Mouse (Mus musculus) MEL (cell line): ENCODE data around the gene Cgrrf1.

ENCODE experiments used
- CTCF ChIP-seq, 3 experiments: IDR thresholded peaks in 2 of 3; conservative IDR thresholded peaks in 1 of 3; 2 replicates each; pipeline ENCODE4 v1.5.1; 2011 to 2012; ENCODE audit warnings: low read length in 3 of 3, low read depth in 2 of 3, mild to moderate bottlenecking in 2 of 3, improper control_type of control experiment in 1 of 3, inconsistent platforms in 1 of 3, mixed read lengths in 1 of 3, moderate library complexity in 1 of 3; ENCODE audit not compliant: control insufficient read depth in 1 of 3, insufficient read depth in 1 of 3, poor library complexity in 1 of 3, severe bottlenecking in 1 of 3
- EP300 ChIP-seq, 2 experiments: IDR thresholded peaks; 2 replicates each; pipeline ENCODE4 v1.6.1; 2011; ENCODE audit warnings: improper control_type of control experiment in 2 of 2, low read length in 2 of 2, low read depth in 1 of 2, mild to moderate bottlenecking in 1 of 2
- GATA1 ChIP-seq: IDR thresholded peaks from 2 replicates; pipeline ENCODE4 v1.6.1; 2011; ENCODE audit warnings: low read depth, low read length, improper control_type of control experiment
- MAZ ChIP-seq: IDR thresholded peaks from 2 replicates; pipeline ENCODE4 v1.6.1; 2012; ENCODE audit warnings: low read depth, mild to moderate bottlenecking, inconsistent platforms, low read length, improper control_type of control experiment
- NRF1 ChIP-seq: IDR thresholded peaks from 2 replicates; pipeline ENCODE4 v1.6.1; 2014; ENCODE audit warnings: low read depth, mild to moderate bottlenecking, inconsistent platforms, low read length, improper control_type of control experiment, moderate library complexity; ENCODE audit not compliant: poor library complexity, insufficient read depth, severe bottlenecking
- UBTF ChIP-seq: IDR thresholded peaks from 2 replicates; pipeline ENCODE4 v1.6.1; 2012; ENCODE audit warnings: low read depth, mild to moderate bottlenecking, inconsistent platforms, low read length, improper control_type of control experiment, moderate library complexity, borderline replicate concordance; ENCODE audit not compliant: insufficient read depth
- ZNF384 ChIP-seq: IDR thresholded peaks from 2 replicates; pipeline ENCODE4 v1.6.1; 2012; ENCODE audit warnings: low read depth, mild to moderate bottlenecking, inconsistent platforms, low read length, improper control_type of control experiment

DNA sequence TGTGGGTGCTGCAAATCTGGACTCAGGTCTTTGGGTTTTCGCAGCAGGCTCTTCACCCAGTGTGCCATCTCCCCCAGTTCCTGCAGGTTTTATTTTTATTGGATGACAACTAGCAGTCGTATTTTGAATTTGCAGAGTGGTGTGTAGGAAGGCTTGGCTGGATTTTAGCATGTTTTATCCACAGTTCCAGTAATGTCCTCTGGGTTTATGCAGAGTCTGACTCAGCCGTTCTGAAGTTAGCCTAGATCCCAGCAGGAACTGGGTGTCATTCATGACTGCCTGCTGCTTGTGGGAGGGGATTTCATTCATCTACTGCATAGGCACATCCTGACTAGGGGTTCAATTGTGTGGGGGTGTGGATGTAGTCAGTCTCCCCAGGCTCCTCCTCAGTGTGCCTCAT lies 66.7 kb downstream of the Cgrrf1 start:
- TF ChIP-seq GATA1, result no peak
- no peak for TF ChIP-seq UBTF
- TF ChIP-seq CTCF (IDR thresholded peaks at IDR 0.05 in 2 of 3, conservative IDR thresholded peaks at IDR 0.05 in 1 of 3; ENCODE audit: control insufficient read depth in 1 of 3, insufficient read depth in 1 of 3, low read depth in 2 of 3, low read length in 3 of 3, poor library complexity in 1 of 3, severe bottlenecking in 1 of 3), result no peak
- TF ChIP-seq NRF1, result no peak
- no peak for TF ChIP-seq MAZ
- no peak for TF ChIP-seq ZNF384
- TF ChIP-seq EP300 (IDR thresholded peaks at IDR 0.05; ENCODE audit: low read depth in 1 of 2, low read length in 2 of 2), result no peak
